Comparison of ENCODE assay signal across 8 mouse cellular contexts in genomic region chr10:69254390-69254847, GRCm38 (mm10). TPM values are rescaled to one million over a fixed set of nuclear protein-coding genes. Genes with fewer than 3 reads are reported as not detected.
A peak's percentile ranks its signal among the peaks of the same experiment; 100 is the strongest.
DNase-seq lines count a peak whose midpoint lies in the region; ATAC-seq and TF ChIP-seq lines count a peak whose summit lies in the region.

No protein-coding gene starts in this region.

- peak overlapping the region; percentile 37; the same call in 1 of the 2 replicates for H3K4me2 ChIP-seq in intestine, postnatal 0 days (replicated peaks; ENCODE audit: low read depth)
- no peak overlapping the region for H3K4me2 ChIP-seq in liver, embryonic 13.5 days

- peaks cover 8% of the 10 kb centered on the region; the same call in 1 of the 2 replicates for H3K36me3 ChIP-seq in intestine, postnatal 0 days (ENCODE audit: control insufficient read depth, insufficient read depth)
- H3K36me3 ChIP-seq in liver, embryonic 13.5 days: peaks cover 7% of the 10 kb centered on the region; the same call in 1 of the 2 replicates

- 7% methylated on average over 8 of the region's 8 CpGs for WGBS in intestine, postnatal 0 days
- WGBS in liver, embryonic 13.5 days (ENCODE audit: insufficient replicate concordance): 11% methylated on average over 8 of the region's 8 CpGs

- no peak for TF ChIP-seq POLR2A in cortical plate, adult 2 months (IDR thresholded peaks at IDR 0.05; ENCODE audit: extremely low read depth, insufficient read depth, low read length)

- H3K4me3 ChIP-seq in cortical plate, adult 2 months (ENCODE audit: insufficient read depth, low read length): no peak overlapping the region
- H3K4me3 ChIP-seq in intestine, postnatal 0 days (ENCODE audit: low read depth, low read length): no peak overlapping the region
- no peak overlapping the region for H3K4me3 ChIP-seq in liver, embryonic 13.5 days (replicated peaks)

- 0 out of 2 replicates have a peak, but pooled peaks cover 1% of the 10 kb centered on the region for H3K4me1 ChIP-seq in cortical plate, adult 2 months (ENCODE audit: control insufficient read depth, insufficient read depth, low read length)
- peaks cover 16% of the 10 kb centered on the region; the same call in 1 of the 2 replicates for H3K4me1 ChIP-seq in intestine, postnatal 0 days (replicated peaks; ENCODE audit: control insufficient read depth, insufficient read depth, low read length)
- H3K4me1 ChIP-seq in liver, embryonic 13.5 days (replicated peaks): peaks cover 38% of the 10 kb centered on the region

- peak; percentile 49 to 51 for DNase-seq in cerebellum, postnatal 10 days
- DNase-seq in cerebellum, postnatal 25 days: no peak
- peak; percentile 75 to 91 for DNase-seq in heart, adult 18-20 months
- no peak for DNase-seq in liver, embryonic 13.5 days
- DNase-seq in neural tube, embryonic 10.5 days (ENCODE audit: extremely low spot score, low spot score): peak; percentile 42
- DNase-seq in thymus, postnatal 0 days (ENCODE audit: low spot score): no peak

- H3K27ac ChIP-seq in cortical plate, adult 2 months (ENCODE audit: insufficient read depth, low read length): peak overlapping the region; percentile 9; the same call in 1 of the 2 replicates
- H3K27ac ChIP-seq in intestine, postnatal 0 days (ENCODE audit: low read depth, low read length): peak overlapping the region; percentile 80
- H3K27ac ChIP-seq in liver, embryonic 13.5 days: peak overlapping the region; percentile 69; the same call in 1 of the 2 replicates

- H3K9me3 ChIP-seq in intestine, postnatal 0 days (ENCODE audit: control insufficient read depth): no peaks in the 10 kb centered on the region
- H3K9me3 ChIP-seq in liver, embryonic 13.5 days (replicated peaks): no peaks in the 10 kb centered on the region

- no peaks in the 10 kb centered on the region for H3K27me3 ChIP-seq in intestine, postnatal 0 days (replicated peaks; ENCODE audit: control insufficient read depth, insufficient read depth, low read length)
- no peaks in the 10 kb centered on the region for H3K27me3 ChIP-seq in liver, embryonic 13.5 days

- no peak for TF ChIP-seq CTCF in cortical plate, adult 2 months (IDR thresholded peaks at IDR 0.05; ENCODE audit: extremely low read depth, insufficient read depth, low read length)
- peak; percentile 16; the same call in 1 of the 2 replicates for TF ChIP-seq CTCF in intestine, postnatal 0 days (IDR thresholded peaks at IDR 0.05; ENCODE audit: low read depth)

- peak; percentile 69 for ATAC-seq in intestine, postnatal 0 days
- ATAC-seq in liver, embryonic 13.5 days (ENCODE audit: low read depth): 0 out of 2 replicates have a peak, but pooled peaks have one; percentile 19

- no peak overlapping the region for H3K9ac ChIP-seq in intestine, postnatal 0 days (ENCODE audit: low read depth, low read length)
- H3K9ac ChIP-seq in liver, embryonic 13.5 days: no peak overlapping the region

RNA-seq across cellular contexts. Expression of gene A930033H14Rik, which starts 41.5 kb away (rescaled TPM):
- polyA plus RNA-seq in cortical plate, adult 2 months (2012; rRNA removed): 1.9 and 2.1 TPM in 2 replicates
- total RNA-seq in heart, adult 18-20 months (2021): under 1 TPM; 0.72 to 0.85 TPM
- polyA plus RNA-seq in intestine, postnatal 0 days (2015; fragmentation: Nextera tagmentation; extraction: Ambion mirVana): 1.0 and 1.4 TPM in 2 replicates
- 0.39 TPM in 2 replicates for polyA plus RNA-seq in liver, embryonic 13.5 days (2015; fragmentation: Nextera tagmentation; extraction: Ambion mirVana)
- 0.36 TPM in 2 replicates for polyA plus RNA-seq in thymus, postnatal 0 days (2015; fragmentation: Nextera tagmentation; extraction: Ambion mirVana)

Comparison
In these comparisons a context has a peak if more than half of its experiments do, and no peak if none do; other contexts are left out.
1. DNase-seq: peak in cerebellum, postnatal 10 days (2 of 2), heart, adult 18-20 months (2 of 2) and neural tube, embryonic 10.5 days (single experiment); none in cerebellum, postnatal 25 days (0 of 2), liver, embryonic 13.5 days (single experiment) and thymus, postnatal 0 days (single experiment).
2. H3K27ac ChIP-seq: peak in every context shown above with its lines; median percentile 80 in intestine, postnatal 0 days; 69 in liver, embryonic 13.5 days; 9 in cortical plate, adult 2 months.